Mouse (Mus musculus): Measurements from ENCODE around the gene Cbln3. TPM values are rescaled to one million over a fixed set of nuclear protein-coding genes. Genes with fewer than 3 reads are reported as not detected.

Cbln3 gene
- polyA plus RNA-seq, 1 experiment from 2014 or later: 0.42 TPM

DNA sequence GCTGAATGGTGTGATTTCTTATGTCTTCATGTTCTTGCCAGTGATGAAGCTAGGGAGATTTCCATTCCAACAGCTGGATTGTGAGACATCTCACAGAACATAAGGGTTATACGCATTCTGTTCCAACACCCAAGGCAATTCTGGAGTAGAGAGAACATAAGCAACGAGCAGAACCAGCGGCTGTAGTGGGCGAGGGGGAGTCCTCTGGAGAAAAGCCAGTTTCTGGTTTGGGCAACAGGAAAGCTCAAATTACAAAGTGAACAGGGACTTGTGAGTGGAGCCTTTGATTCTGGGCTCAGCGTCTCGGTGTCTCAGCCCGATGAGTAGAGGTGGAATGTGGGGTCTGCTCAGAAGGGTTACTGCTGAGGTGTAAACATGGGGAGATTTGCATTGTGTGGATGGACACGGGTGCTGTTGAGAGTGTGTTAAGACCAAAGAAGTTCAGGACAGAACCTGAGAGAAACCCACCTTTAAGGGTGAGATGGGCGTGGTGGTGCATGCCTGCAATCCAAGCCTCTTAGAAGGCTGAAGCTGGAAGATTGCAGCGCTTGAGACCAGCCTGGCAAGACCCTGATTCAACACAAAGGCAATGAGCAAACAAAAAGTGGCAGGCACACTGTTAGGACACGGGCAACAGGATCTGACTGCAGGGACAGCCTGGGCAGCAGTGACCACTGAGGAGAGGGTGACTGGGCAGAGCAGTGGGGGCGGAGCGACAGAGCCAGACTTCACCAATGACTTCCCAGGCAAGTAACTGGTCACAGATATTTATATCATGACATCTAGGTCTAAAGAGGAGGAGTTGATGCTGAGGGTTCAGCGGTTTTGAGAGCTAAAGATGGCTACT, 6.5 kb downstream of the Cbln3 start:
- no peak overlapping the region for H3K9ac ChIP-seq
- 0 out of 2 replicates have a peak overlapping the region, but pooled peaks have one; percentile 5 for H3K4me2 ChIP-seq
- no peak overlapping the region for H3K4me3 ChIP-seq (replicated peaks)
- no peak overlapping the region for H3K27ac ChIP-seq
- WGBS: 9% methylated on average over 14 of the region's 14 CpGs
- ATAC-seq (ENCODE audit: insufficient read depth, low FRiP score, low read depth): no peak
- H3K9me3 ChIP-seq: no peaks in the 10 kb centered on the region
- no peaks in the 10 kb centered on the region for H3K36me3 ChIP-seq
- H3K27me3 ChIP-seq (replicated peaks): no peaks in the 10 kb centered on the region
- H3K4me1 ChIP-seq: peaks cover 17% of the 10 kb centered on the region

DNA sequence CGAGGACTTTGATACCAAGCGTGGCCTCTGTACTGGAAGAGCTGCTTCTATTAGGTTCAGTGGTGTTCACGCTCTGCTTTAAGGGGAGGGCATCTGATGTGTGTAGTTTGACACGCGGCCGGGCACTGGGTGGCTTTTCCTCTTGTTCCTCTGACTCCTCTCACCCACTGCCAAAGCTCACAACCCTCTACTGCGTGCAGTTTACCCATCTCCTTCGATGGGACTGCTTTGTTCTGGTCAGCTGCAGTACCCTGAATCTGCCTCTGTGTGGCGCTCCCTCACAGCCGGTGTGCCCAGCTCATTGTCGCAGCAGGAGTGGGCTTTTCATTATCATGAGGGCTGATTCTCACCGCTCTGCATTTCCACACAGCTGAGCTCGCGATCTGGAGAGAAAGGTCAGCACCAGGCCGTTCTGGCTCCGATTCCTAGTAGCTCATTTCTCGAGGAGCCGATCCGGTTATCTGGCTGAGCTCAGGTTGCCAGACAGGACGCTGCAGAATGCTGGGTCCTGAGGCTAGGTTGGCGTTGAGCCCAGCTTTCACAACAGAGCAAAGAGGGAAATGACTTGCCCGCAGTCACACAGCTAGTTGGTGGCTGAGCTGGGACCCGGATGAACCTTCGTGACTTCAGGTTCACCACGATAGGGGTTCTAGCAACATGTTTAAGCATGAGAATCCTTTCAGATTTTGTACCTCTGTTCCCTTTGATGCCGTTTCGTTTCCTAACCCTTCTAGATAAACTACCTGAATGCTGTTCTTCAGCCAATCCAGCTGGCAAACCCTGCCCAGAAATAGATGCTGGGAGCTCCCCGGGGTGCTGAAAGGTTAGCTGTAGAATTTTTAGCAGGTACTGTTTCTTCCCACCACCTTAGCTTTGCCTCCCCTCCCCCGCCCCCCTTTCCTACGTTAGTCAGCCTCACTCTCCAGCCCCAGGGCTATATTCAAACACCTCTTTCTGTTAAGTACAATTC, 10.2 kb downstream of the Cbln3 start:
- Histone ChIP-seq H3K4me1 (peaks cover 12% of the 10 kb centered on the region), H3K9ac (no peak overlapping the region; the same call in 1 of the 2 replicates), H3K36me3 (peaks cover 32% of the 10 kb centered on the region), H3K27me3 (replicated peaks) (no peaks in the 10 kb centered on the region), H3K4me2 (peak overlapping the region; percentile 46), H3K27ac (no peak overlapping the region), H3K4me3 (replicated peaks) (peak overlapping the region; percentile 23; the same call in 1 of the 2 replicates), H3K9me3 (no peaks in the 10 kb centered on the region)
- ATAC-seq (ENCODE audit: insufficient read depth, low FRiP score, low read depth): peak; percentile 8; the same call in 1 of the 2 replicates
- WGBS: 11% methylated on average over 30 of the region's 30 CpGs

DNA sequence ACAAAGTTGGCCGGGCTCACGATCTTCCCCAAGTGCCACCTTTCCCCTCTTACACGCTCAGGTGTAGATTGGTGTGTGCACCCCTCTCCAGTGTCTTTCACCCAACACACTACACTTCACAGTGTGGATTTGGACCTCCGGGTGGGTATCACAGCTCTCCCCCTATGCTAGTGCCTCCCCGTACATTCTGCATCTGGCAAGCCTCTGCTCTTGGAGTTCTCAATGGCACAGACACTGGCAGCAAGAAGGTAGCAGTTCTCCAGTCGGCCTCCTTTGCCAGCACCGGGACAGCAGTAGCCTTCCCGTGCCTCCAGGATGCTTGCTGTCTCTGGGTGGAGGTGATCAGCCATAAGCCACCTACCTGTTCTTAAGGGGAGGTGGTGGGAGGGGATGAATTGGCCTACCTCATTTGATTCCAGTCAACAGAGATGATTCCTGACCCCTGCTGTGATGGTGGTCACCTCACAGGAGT, 10.9 kb downstream of the Cbln3 start:
- no peaks in the 10 kb centered on the region for H3K27me3 ChIP-seq (replicated peaks)
- H3K4me3 ChIP-seq (replicated peaks): no peak overlapping the region
- no peak overlapping the region for H3K27ac ChIP-seq
- H3K4me2 ChIP-seq: no peak overlapping the region
- ATAC-seq (ENCODE audit: insufficient read depth, low FRiP score, low read depth): no peak
- 78% methylated on average over 8 of the region's 8 CpGs for WGBS
- H3K9me3 ChIP-seq: no peaks in the 10 kb centered on the region
- H3K4me1 ChIP-seq: peaks cover 12% of the 10 kb centered on the region
- peaks cover 39% of the 10 kb centered on the region for H3K36me3 ChIP-seq
- H3K9ac ChIP-seq: no peak overlapping the region

DNA sequence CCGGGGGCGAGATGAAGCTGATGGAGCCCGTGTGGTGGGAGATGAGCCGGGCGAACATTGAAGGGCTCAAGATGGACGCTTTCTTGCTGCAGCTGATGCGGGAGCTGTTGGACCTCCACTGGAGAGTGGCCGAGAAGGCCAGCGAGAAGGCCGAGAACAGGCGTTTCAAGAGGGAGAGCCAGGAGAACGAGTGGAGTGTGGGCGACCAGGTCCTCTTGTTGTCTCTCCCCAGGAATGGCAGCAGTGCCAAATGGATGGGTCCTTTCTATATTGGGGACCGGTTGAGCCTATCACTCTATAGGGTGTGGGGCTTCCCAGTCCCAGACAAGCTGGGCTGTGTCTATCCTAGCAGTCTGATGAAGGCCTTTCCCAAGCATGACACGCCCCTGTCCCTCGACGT, 11.6 kb downstream of the Cbln3 start:
- ATAC-seq (ENCODE audit: insufficient read depth, low FRiP score, low read depth): no peak; the same call in 1 of the 2 replicates
- Histone ChIP-seq H3K36me3 (peaks cover 47% of the 10 kb centered on the region), H3K4me2 (no peak overlapping the region), H3K4me3 (replicated peaks) (no peak overlapping the region), H3K4me1 (peaks cover 12% of the 10 kb centered on the region), H3K9me3 (no peaks in the 10 kb centered on the region), H3K27ac (no peak overlapping the region), H3K27me3 (replicated peaks) (no peaks in the 10 kb centered on the region), H3K9ac (no peak overlapping the region)
- WGBS: 87% methylated on average over 17 of the region's 17 CpGs

DNA sequence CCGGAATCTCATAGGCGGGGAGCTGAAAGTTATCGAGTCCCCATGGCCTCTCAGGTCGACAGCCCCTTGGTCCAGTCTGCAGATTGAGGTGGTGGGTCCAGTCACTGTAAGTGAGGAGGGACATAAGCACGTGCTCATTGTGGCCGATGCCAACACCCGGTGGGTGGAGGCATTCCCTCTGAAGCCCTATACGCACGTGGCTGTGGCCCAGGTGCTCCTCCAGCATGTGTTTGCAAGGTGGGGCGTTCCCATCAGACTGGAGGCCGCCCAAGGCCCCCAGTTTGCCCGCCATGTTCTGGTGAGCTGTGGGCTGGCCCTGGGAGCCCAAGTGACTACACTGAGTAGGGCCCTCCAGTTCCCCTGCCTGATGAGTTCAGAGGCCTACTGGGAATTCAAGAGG, 12.2 kb downstream of the Cbln3 start:
- H3K4me1 ChIP-seq: peaks cover 12% of the 10 kb centered on the region
- no peak overlapping the region for H3K4me3 ChIP-seq (replicated peaks)
- no peak for ATAC-seq (ENCODE audit: insufficient read depth, low FRiP score, low read depth)
- H3K9ac ChIP-seq: no peak overlapping the region
- H3K36me3 ChIP-seq: peaks cover 47% of the 10 kb centered on the region
- 88% methylated on average over 12 of the region's 12 CpGs for WGBS
- no peaks in the 10 kb centered on the region for H3K27me3 ChIP-seq (replicated peaks)
- no peaks in the 10 kb centered on the region for H3K9me3 ChIP-seq
- H3K4me2 ChIP-seq: no peak overlapping the region
- H3K27ac ChIP-seq: no peak overlapping the region

DNA sequence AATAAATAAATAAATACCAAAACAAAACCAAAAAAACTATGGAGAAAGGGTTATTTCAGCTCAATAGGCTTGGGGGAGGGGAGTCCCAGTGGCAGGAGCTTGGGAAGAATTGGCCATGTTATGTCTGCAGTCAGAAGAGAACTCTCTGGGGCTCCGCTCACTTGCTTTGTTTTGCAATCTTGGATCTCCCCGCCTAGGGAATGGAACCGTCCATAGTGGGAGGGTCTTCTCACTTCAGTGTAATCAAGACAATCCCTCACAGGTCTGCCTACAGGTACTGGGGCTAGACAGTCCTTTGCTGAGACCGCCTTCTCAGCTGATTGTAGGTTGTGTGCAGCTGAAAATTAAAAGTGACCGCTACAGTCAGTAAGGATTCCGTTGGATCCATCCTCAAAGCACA, 14.7 kb downstream of the Cbln3 start:
- no peak overlapping the region for H3K4me2 ChIP-seq
- H3K4me3 ChIP-seq (replicated peaks): no peak overlapping the region
- H3K9me3 ChIP-seq: no peaks in the 10 kb centered on the region
- ATAC-seq (ENCODE audit: insufficient read depth, low FRiP score, low read depth): no peak
- no peak overlapping the region for H3K27ac ChIP-seq
- H3K27me3 ChIP-seq (replicated peaks): no peaks in the 10 kb centered on the region
- no peak overlapping the region for H3K9ac ChIP-seq
- H3K4me1 ChIP-seq: peaks cover 12% of the 10 kb centered on the region
- 95% methylated on average over 6 of the region's 6 CpGs for WGBS
- peaks cover 65% of the 10 kb centered on the region for H3K36me3 ChIP-seq

DNA sequence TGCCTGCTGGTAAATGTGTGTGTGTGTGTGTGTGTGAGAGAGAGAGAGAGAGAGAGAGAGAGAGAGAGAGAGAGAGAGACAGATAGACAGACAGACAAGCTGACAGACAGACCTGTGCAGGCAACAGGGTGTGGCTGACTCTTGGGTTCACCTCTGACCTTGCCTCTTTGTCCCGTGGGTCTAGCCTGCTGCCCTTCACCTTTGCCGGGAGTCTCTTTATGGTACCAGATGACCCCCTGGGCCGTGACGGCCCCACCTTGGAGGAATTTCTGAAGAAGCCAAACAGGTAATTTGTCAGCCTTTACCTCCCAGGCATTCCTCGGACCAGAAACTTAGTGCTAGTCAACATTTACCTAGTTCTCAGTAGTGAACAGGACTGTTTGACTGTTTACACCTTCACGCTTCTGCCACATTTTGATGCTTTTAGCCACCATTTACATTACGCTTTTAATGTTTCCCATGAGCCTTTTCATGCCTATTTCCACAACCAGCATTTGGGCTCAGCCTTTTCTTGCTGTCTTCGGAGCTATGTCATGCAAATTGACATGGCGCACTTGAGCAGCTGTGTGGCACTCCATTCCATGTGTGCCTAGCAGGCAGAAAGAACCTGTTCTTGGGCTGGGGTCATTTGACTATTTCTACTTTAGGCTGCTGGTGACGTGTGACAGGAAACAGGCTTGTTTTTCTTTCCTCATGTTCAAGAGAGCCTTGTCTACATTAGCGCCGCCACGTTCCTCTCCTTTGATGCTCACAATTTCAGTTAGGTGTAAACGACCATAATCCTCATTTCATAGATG, 15.8 kb downstream of the Cbln3 start:
- no peaks in the 10 kb centered on the region for H3K9me3 ChIP-seq
- no peak overlapping the region for H3K4me2 ChIP-seq
- no peaks in the 10 kb centered on the region for H3K27me3 ChIP-seq (replicated peaks)
- H3K9ac ChIP-seq: no peak overlapping the region
- no peak overlapping the region for H3K4me3 ChIP-seq (replicated peaks)
- no peak overlapping the region for H3K27ac ChIP-seq
- 84% methylated on average over 14 of the region's 14 CpGs for WGBS
- H3K36me3 ChIP-seq: peaks cover 71% of the 10 kb centered on the region
- no peak for ATAC-seq (ENCODE audit: insufficient read depth, low FRiP score, low read depth)
- peaks cover 5% of the 10 kb centered on the region; the same call in 1 of the 2 replicates for H3K4me1 ChIP-seq

DNA sequence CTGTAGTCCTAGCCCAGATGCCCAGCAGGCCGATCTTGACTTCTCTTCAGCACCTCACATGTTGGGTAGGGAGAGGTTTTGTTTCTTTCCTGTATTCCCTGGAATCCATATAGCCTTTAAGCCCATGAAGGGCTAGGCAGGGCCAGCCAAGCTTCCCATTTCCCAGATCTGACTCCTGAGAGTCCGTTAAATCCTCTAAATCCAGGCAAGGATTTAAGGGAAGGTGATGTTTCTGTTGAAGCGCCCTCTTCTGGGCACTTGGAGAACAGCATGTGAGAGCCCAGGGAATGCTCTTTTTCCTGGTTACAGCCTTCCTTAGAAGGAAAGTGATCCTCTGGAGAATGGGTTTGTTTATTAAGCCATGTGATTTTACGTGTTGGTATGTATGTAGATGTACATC, 17.2 kb downstream of the Cbln3 start:
- Histone ChIP-seq H3K27ac (no peak overlapping the region), H3K4me3 (replicated peaks) (no peak overlapping the region), H3K9me3 (no peaks in the 10 kb centered on the region), H3K36me3 (peaks cover 66% of the 10 kb centered on the region), H3K4me2 (no peak overlapping the region), H3K9ac (no peak overlapping the region), H3K4me1 (peaks cover 2% of the 10 kb centered on the region; the same call in 1 of the 2 replicates), H3K27me3 (replicated peaks) (no peaks in the 10 kb centered on the region)
- ATAC-seq (ENCODE audit: insufficient read depth, low FRiP score, low read depth): no peak
- WGBS: 35% methylated on average over 4 of the region's 4 CpGs

DNA sequence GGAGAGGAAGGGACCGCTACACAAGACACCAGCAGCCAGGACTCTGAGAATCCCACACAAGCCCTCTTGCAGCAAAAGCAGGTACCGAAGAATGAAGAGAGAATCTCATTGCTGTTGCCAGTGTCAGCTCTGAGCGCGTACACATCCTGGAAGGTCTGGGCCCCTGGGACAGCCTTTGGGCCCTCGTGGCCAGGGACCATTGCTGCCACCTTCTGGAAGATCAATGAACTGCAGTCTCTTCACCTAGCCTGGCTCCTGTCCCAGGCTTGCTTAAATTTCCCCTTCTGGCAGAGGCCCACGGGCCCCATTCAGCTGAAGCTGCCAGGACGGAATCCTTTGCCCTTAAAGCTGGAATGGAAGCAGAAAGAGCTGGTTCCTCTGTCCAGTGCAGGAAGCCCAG, 20.4 kb downstream of the Cbln3 start:
- Histone ChIP-seq H3K9me3 (no peaks in the 10 kb centered on the region), H3K27ac (no peak overlapping the region), H3K4me3 (replicated peaks) (no peak overlapping the region), H3K4me1 (peaks cover 15% of the 10 kb centered on the region), H3K9ac (no peak overlapping the region), H3K4me2 (no peak overlapping the region), H3K27me3 (replicated peaks) (no peaks in the 10 kb centered on the region), H3K36me3 (peaks cover 36% of the 10 kb centered on the region)
- peak; percentile 60 for ATAC-seq (ENCODE audit: insufficient read depth, low FRiP score, low read depth)
- 23% methylated on average over 7 of the region's 7 CpGs for WGBS

DNA sequence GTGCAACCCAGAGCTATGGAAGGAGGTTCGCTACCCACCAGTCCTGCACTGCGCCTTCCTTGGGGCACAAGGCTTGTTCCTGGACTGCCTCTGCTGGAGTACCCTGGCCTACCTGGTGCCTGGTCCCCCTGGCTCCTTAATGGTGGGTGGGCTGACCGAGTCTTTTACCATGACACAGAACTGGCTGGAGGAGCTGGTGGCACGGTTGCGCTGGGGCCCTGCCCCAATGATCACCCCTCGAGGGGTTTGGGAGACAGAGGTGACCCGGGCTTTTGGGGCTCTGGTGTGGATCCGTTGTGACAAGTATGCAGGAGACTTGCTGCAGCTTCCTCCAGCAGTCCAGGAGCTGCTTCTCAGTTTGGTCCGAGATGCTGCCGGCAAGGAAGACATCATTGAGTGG, 21.2 kb downstream of the Cbln3 start:
- H3K36me3 ChIP-seq: peaks cover 28% of the 10 kb centered on the region
- ATAC-seq (ENCODE audit: insufficient read depth, low FRiP score, low read depth): no peak
- WGBS: 88% methylated on average over 10 of the region's 10 CpGs

DNA sequence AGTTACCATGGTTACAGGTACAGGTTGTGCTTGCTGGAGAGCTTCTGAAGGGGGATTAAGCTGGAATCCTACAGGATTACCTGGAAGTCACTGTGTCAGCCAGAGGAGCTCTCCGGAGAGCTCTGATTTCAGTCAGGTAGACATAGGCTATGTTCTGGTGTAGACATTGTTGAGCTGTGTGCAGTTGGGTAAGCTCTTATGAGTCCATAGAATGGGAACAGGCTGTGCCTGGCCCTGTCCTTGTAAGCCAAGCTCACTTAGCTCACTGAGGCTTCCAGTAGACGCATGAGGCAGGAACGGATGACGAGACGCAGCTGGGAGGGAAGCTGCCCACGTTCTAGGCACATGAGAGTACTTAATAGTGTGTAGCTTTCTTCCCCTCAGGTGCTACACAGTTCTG, 22.0 kb downstream of the Cbln3 start:
- H3K27ac ChIP-seq: peak overlapping the region; percentile 7; the same call in 1 of the 2 replicates
- no peak overlapping the region for H3K9ac ChIP-seq
- H3K4me3 ChIP-seq (replicated peaks): no peak overlapping the region
- peaks cover 24% of the 10 kb centered on the region for H3K36me3 ChIP-seq
- peaks cover 20% of the 10 kb centered on the region for H3K4me1 ChIP-seq
- no peak overlapping the region; the same call in 1 of the 2 replicates for H3K4me2 ChIP-seq
- H3K9me3 ChIP-seq: no peaks in the 10 kb centered on the region
- ATAC-seq (ENCODE audit: insufficient read depth, low FRiP score, low read depth): no peak
- no peaks in the 10 kb centered on the region for H3K27me3 ChIP-seq (replicated peaks)
- 48% methylated on average over 6 of the region's 6 CpGs for WGBS

More for the DNA sequence above, 21.2 kb downstream of the Cbln3 start:
- Histone ChIP-seq H3K4me2 (no peak overlapping the region), H3K27ac (no peak overlapping the region), H3K9me3 (no peaks in the 10 kb centered on the region), H3K9ac (no peak overlapping the region), H3K27me3 (replicated peaks) (no peaks in the 10 kb centered on the region), H3K4me1 (peaks cover 15% of the 10 kb centered on the region), H3K4me3 (replicated peaks) (no peak overlapping the region)
